Mouse (Mus musculus) activated CD4-positive, CD25-positive, alpha-beta regulatory T cell, adult 4 months (primary cell): ENCODE results near the gene Drd3. TPM values are rescaled to one million over a fixed set of nuclear protein-coding genes. Genes with fewer than 3 reads are reported as not detected.

Source experiments
- ATAC-seq: one replicate; pipeline ENCODE4 v1.8.0; 2017
- polyA plus RNA-seq, 2 experiments: library from polyadenylated mRNA; unstranded; fragments of 100-300 nt; shearing (Covaris generic); gene quantifications; one replicate each; pipeline ENCODE4 v1.2.1; 2017

The Drd3 gene
- polyA plus RNA-seq, 2 experiments from 2014 or later: not detected

DNA sequence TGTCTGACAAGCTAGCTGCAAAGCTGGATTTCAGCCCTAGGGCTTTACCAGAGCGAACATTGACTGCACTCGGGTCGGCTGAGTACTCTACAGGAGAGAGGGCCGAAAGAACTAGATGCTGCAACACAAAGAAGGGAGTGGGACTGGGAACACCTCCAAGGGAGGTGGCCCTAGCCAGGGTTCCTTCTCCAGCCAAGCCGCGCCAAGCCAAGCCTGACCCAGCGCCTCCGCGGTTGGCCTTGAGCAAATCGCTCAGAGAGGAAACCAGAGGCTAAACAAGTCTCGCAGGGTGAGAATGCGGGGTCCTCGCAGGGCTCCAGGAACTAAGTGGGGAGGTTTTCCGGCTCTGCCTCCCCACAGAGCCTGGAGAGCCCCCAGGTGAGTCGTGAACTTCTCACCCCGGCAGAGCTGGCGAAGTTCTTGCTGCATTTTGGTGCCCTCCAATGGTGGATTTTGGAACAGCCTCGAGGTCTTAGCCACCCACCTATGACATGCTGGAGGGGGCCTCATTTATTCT lies 48.0 kb downstream of the Drd3 start:
- peak; percentile 80 for ATAC-seq

DNA sequence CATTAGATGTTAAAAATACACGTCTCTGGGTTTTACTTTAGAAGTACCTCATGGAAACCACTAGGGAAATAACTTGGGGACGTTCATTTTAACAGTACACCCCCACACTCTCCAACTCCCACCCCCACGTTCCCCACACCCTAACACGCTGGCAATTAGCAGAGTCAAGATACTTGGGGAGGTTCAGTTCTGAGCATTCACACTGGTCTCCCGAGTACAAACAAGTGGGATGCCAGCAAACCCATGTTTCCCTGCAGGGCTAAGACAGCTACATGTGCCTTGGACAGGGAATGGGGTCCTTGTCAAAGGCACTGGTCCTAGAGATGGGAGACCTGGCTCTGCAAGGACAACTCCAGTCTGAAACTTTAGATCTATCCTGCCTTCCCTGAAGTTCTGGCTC lies 48.6 kb downstream of the Drd3 start:
- ATAC-seq: no peak

DNA sequence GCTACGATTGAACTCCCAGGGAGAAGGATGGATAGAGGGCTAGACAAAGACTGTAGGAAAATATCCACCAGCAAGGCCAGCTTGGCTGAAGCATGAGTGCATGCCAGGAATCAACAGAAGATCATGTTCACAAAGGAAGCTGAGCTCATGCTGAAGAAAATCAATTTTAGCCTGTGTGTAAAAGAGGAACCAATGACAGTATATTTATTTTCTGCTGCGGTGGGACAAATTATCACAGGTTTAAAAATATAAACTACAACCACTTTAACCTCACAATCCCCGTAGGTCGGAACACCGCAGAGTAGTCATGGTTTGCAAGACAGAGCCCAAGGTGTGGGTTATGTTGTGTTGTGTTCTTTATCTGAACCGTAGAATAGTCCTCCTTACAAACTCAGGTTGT lies 50.5 kb downstream of the Drd3 start:
- ATAC-seq: no peak

DNA sequence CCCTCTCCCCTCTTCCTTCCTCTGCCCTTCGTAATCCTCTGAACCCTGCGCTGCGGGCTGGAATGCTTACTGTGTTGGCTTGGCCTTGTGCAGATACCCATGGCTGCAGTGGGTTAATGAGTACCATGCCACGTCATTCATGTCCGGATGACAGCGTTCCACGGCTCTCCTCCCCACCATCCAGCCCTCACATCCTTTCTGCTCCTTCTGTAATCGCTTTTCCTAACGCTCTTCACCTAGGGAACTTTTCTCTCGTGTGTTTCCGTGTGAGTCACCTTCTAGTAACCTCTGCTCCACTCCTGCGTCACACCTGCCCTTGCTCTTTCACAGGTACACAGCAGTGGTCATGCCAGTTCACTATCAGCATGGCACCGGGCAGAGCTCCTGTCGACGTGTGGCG lies 53.2 kb downstream of the Drd3 start:
- no peak for ATAC-seq

DNA sequence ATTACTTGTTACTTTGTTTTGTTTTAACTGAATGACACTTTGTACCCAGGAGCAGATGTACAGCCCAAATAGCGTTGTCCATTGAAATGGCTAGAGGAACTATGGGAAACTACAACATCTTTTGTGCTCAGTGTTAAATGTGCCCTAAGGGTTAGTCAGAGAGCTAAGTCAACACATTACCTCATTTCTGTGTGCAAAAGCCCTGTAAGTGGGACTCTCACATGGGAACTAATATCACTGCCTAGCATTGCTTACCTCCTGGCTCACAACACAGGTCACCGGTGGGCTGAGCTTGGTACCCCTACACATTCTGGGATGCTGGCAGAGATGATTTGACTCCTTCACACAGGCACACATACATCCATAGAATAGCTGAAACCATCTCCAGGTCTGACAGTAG lies 55.6 kb downstream of the Drd3 start:
- ATAC-seq: no peak

- no peak for ATAC-seq
Measured at GRCm38 (mm10) chr16:43811402-43811801, 57.6 kb downstream of the Drd3 start.

- no peak for ATAC-seq
Measured at GRCm38 (mm10) chr16:43814644-43815043, 60.8 kb downstream of the Drd3 start.

- ATAC-seq: no peak
Measured at GRCm38 (mm10) chr16:43816321-43816720, 62.5 kb downstream of the Drd3 start.

DNA sequence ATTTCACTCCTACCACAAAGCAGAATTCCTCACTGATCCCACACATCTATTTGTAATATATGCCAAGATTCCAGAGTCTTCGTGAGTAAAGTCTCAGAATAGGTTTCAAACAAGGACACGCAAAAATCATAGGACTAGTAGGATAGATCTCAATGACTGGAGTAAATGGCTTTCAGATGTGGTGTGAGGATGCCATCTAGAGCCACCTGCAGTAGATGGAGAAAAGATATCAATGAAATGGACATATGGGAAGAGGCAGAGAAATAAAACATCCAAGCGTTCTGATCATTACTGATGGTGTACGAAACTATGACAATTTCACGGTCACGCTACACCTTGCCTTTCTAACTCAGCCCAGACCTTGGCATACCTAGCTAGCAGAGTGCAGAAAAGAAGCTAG lies 64.6 kb downstream of the Drd3 start:
- ATAC-seq: no peak

DNA sequence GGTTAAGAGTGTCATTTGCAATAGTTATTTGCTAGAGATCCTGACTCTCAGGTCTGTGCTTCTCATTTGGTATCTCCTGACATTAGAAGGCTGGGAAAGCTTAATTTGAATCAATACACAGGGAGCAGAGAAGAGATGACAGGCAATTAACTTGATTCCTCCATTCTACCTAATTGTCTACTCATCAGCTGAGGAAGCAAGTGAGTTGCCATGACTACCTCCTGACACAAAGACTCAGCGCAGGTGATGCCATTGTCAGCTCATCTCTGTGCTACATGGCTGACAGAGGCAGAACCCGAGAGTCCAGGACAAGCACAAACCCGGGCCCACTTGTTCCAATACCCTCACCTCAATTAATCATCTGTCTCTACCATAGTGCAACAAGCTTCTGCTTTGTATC lies 73.7 kb downstream of the Drd3 start:
- no peak for ATAC-seq

DNA sequence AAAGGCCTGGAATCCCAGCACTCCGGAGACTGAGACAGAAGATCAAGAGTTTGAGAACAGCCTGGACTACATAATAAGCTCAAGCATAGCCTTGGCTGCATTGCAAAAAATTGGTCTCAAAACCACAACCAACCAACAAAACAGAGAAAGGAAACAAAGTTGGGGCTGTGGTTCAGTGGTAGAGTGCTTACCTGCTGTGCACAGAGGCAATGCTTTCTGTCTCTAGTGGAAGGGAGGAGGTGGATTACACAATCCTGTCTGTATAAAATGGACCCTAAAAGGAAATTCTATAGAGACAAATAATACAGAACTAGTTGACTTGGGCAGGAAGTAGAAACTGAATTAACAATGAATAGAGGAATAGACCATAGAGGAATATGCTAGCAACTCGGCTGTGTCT lies 78.1 kb downstream of the Drd3 start:
- no peak for ATAC-seq

DNA sequence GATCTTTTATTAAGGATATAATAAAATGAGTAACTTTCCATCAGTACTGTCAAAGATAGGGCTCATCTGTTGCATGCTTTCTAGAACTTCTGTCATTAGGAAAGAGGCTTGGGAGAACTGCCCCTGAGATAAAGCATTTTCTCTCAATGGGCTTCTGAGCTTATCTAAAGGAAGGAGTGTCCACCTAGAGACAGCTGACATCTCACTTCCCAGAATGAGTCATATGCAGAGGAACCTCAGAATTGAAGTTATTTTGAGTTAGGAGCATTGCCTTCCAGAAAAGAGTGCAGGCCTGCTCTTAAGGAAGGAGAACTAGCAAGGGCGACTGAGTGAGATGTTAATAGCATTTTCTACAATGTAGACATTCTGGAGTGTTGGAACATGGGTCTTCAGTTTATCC lies 87.4 kb downstream of the Drd3 start:
- no peak for ATAC-seq

DNA sequence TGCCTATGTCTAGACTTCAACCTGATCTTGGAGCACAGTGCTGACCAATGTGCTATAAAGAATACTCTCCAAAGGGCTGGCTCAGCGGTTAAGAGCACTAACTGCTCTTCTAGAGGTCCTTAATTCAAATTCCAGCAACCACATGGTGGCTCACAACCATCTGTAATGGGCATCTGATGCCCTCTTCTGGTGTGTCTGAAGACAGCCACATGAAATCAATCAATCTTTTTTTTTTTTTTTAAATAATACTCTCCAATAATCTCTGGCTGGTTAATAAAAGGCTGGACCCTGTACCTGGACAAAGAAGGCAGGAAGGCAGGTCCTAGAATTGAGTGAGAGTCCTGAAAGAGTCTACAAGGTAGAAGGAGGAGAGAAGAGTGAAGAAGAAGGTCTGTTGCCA lies 96.0 kb downstream of the Drd3 start:
- no peak for ATAC-seq

DNA sequence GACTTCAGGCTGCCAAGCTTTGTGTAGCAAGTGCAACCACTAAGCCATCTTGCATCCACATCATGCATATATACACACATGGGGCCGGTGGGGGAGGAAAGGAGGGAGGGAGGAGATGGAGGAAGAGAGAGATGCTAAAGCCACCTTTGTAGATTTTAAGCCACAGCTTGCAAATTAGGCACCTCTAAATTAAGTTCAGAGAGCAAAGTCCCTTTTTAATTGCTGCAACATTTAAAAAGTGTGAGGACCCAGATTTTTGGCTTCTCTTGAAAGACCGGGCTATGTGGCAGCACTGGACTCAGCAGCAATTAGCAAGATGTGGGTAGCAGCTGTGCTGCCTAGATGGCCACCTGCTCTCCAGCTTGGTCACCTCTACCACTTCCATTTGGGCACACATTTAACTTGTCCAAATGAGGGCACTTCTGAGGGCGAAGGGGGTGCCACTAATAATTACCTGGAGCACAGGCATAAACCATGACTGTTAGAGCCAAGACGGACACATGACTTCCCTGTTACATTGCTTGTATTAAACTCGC lies 105.2 kb downstream of the Drd3 start:
- no peak for ATAC-seq

- no peak for ATAC-seq
Measured at GRCm38 (mm10) chr16:43860624-43861023, 106.8 kb downstream of the Drd3 start.

GRCm38 (mm10) chr16:43869805-43870204 lies 116.0 kb downstream of the Drd3 start:
- no peak for ATAC-seq

DNA sequence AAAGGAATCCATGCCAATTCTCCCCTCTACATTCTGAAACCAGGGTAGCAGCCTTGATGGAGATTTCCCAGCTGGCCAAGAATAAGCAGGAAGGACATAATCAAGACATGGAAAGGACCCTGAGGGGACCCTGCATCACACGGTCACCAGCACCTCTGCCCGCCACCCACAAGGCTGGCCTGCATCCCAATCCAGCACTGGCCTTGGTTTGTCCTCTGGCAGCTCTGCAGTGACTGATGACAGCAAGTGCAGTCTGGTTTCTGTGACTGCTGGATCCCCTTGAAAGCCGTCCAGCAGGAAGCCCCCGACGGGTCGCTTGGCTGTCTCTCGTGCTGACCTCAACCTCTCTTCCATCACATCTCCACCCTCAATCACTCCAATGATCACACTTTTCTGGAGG lies 117.6 kb downstream of the Drd3 start:
- ATAC-seq: no peak

Other genes with a start within 250 kb of the Drd3 start
- 100 to 1,000 TPM; 390 to 542 TPM for gene Tigit, start 89.9 kb upstream of the Drd3 start, polyA plus RNA-seq
- gene Ccdc191, start 135.8 kb downstream of the Drd3 start, polyA plus RNA-seq: 10 to 100 TPM; 10.3 to 11.6 TPM
- gene Qtrt2, start 172.8 kb downstream of the Drd3 start, polyA plus RNA-seq: 10 to 100 TPM; 11.6 to 12.0 TPM
- gene Zdhhc23, start 225.8 kb downstream of the Drd3 start, polyA plus RNA-seq: 1 to 10 TPM; 1.4 to 1.9 TPM